Mouse (Mus musculus) stomach, postnatal 0 days (tissue): ENCODE data around the gene Mei1. TPM values are rescaled to one million over a fixed set of nuclear protein-coding genes. Genes with fewer than 3 reads are reported as not detected.
A peak's percentile ranks its signal among the peaks of the same experiment; 100 is the strongest.

Source experiments
- ATAC-seq: fragments of 200-750 bp; cut with Nextera tagmentation; 2 replicates; pipeline ENCODE4 v1.8.0; 2017; ENCODE audit not compliant: low FRiP score, low TSS enrichment
- DNase-seq: peaks from one replicate; pipeline ENCODE4 v3.0.0-alpha.2; 2016; ENCODE audit warnings: low spot score
- H3K27ac ChIP-seq: fragments of 300-500 bp; sonication (generic); replicated peaks from 2 replicates; pipeline ENCODE4 v1.5.1; 2014; ENCODE audit warnings: mild to moderate bottlenecking, control low read depth
- H3K27me3 ChIP-seq: fragments of 300-500 bp; sonication (generic); 2 replicates; pipeline ENCODE4 v1.6.1; 2014; ENCODE audit warnings: low read length; ENCODE audit not compliant: control insufficient read depth, insufficient read depth
- H3K36me3 ChIP-seq: fragments of 300-500 bp; sonication (generic); 2 replicates; pipeline ENCODE4 v1.6.1; 2014; ENCODE audit warnings: low read length, mixed read lengths; ENCODE audit not compliant: control insufficient read depth, insufficient read depth
- H3K4me1 ChIP-seq: fragments of 300-500 bp; sonication (generic); replicated peaks from 2 replicates; pipeline ENCODE4 v1.6.1; 2014; ENCODE audit warnings: antibody characterized with exemption; ENCODE audit not compliant: control insufficient read depth, insufficient read depth
- H3K4me2 ChIP-seq: fragments of 300-500 bp; sonication (generic); replicated peaks from 2 replicates; pipeline ENCODE4 v1.6.1; 2014; ENCODE audit warnings: low read depth, mild to moderate bottlenecking, control low read depth, moderate library complexity
- H3K4me3 ChIP-seq: fragments of 300-500 bp; sonication (generic); 2 replicates; pipeline ENCODE4 v1.5.1; 2014; ENCODE audit warnings: low read depth, low read length, control low read depth
- H3K9ac ChIP-seq: fragments of 300-500 bp; sonication (generic); 2 replicates; pipeline ENCODE4 v1.6.1; 2014; ENCODE audit warnings: mild to moderate bottlenecking, low read length, control low read depth, mixed read lengths
- H3K9me3 ChIP-seq: fragments of 300-500 bp; sonication (generic); 2 replicates; pipeline ENCODE4 v1.6.1; 2016; ENCODE audit warnings: low read length; ENCODE audit not compliant: control insufficient read depth
- CTCF ChIP-seq: IDR thresholded peaks from 2 replicates; pipeline ENCODE4 v1.5.1; 2016; ENCODE audit warnings: antibody characterized with exemption, low read depth, mild to moderate bottlenecking, moderate library complexity
- EP300 ChIP-seq: optimal IDR thresholded peaks from 2 replicates; pipeline ENCODE3; 2016; ENCODE audit warnings: antibody characterized with exemption
- WGBS: fragments of 180-500 bp; shearing (Covaris S2); extraction: QIAGEN DNeasy Blood & Tissue Kit; methylation state at CpG from one replicate; pipeline ENCODE4 v1.1.7; 2014; 5-methylcytosine and 5-hydroxymethylcytosine counted together
- polyA plus RNA-seq: library from polyadenylated mRNA; unstranded; fragments of >200 nt; fragmentation: Nextera tagmentation; extraction: Ambion mirVana; gene quantifications from 2 replicates; pipeline ENCODE4 v1.2.1, GENCODE M21; 2015

The Mei1 gene
- polyA plus RNA-seq, 1 experiment from 2014 or later = 0.02 TPM

DNA sequence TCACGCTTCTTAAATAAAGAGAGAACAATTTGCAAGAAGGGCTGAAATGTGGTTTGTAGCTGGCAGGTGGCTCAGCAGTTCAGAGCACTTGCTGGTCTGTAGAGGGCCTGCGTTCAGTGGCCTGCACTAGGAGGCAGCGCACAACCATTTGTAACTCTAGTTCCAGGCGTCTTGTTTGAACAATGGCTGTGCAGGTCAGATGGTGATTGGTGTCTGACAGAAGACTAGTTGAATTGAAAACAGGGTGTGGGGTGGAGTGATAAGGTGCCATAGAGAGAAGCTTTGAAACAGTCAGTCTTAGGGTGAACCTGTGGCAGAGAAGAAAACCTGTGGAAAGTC is 94.2 kb downstream of the Mei1 start:
- Histone ChIP-seq H3K4me3 (no peak overlapping the region), H3K9me3 (no peaks in the 10 kb centered on the region), H3K4me1 (peaks cover 14% of the 10 kb centered on the region), H3K4me2 (no peak overlapping the region; the same call in 1 of the 2 replicates), H3K27ac (peak overlapping the region; percentile 84), H3K36me3 (no peaks in the 10 kb centered on the region), H3K27me3 (no peaks in the 10 kb centered on the region), H3K9ac (no peak overlapping the region)
- WGBS = 34% methylated on average over 4 of the region's 4 CpGs
- ATAC-seq (peak; percentile 38), DNase-seq (peak; percentile 54)
- TF ChIP-seq CTCF (peak; percentile 30), EP300 (no peak)

DNA sequence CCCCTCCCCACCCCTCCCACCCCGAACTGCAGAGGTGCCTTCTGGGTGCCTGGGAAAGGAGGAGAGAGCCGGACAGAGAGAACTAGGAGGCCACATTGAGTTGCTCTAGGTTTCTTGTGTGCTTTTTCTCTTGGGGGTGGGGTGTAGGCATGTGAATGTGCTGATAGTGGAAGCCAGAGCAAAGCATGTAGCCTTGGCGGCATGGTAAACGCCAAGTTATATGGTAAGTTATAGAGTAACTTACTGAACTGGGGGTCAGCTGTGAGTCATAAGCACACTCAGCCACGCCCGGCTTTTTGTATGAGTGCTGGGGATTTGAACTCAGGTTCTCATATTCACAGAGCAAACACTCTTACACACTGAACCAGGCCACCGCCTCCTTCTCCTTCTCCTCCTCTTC is 94.7 kb downstream of the Mei1 start:
- Histone ChIP-seq H3K9ac (no peak overlapping the region), H3K9me3 (no peaks in the 10 kb centered on the region), H3K27ac (peak overlapping the region; percentile 84), H3K4me3 (no peak overlapping the region), H3K4me2 (no peak overlapping the region), H3K36me3 (no peaks in the 10 kb centered on the region), H3K27me3 (no peaks in the 10 kb centered on the region), H3K4me1 (peaks cover 14% of the 10 kb centered on the region)
- TF ChIP-seq CTCF (no peak), EP300 (no peak)
- peak; percentile 71 for ATAC-seq
- DNase-seq = peak; percentile 68
- 46% methylated on average over 7 of the region's 7 CpGs for WGBS

GRCm38 (mm10) chr15:82165332-82166239 is 95.8 kb downstream of the Mei1 start:
- Histone ChIP-seq H3K4me1 (peaks cover 12% of the 10 kb centered on the region), H3K9ac (no peak overlapping the region)
- TF ChIP-seq EP300 = no peak
- peak; percentile 93 for TF ChIP-seq CTCF

DNA sequence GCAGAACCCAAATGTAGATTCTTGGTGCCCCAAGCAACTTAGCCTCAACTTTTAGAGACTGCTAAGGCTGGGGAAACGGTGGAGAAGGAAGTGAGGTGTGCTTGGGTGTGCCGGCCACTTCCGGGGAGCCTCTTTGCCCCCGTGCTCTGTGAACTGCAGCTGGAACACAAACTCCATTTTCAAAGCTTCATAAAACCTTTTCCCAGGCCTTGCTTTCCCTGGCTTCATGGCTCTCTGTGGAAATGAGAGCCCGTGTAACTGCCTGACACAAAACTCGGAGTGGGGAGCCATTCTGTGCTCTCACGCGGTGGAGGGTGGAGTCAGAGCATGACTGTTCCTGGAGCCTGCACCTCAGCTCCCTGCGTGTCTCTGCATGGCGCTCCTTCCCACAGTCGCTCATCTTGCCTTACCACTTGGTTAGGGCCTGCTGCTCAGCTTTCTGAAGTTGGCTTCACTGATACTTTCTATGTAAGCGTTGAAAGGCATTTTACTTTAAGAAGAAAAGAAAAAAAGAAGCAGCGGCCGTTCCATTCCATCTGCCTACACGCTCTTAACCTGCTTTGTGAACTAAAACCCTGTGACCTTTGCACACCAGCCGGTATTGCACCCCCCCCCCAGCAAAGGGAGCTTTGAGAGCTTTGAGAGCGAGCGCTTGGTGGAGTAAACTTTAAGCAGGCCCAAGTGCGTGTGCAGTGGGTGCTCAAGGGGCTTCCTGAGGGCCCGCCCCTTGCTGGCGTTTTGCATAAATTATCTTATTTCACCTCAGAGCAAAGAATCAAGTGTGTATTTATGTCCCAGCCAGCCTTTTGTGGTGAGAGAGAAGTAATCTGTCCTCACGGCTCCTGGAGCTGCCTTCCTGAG is 96.7 kb downstream of the Mei1 start:
- no peak for TF ChIP-seq EP300
- TF ChIP-seq CTCF = no peak
- Histone ChIP-seq H3K9me3 (no peaks in the 10 kb centered on the region), H3K4me3 (no peak overlapping the region), H3K27me3 (no peaks in the 10 kb centered on the region), H3K36me3 (peaks cover 11% of the 10 kb centered on the region), H3K27ac (peak overlapping the region; percentile 88), H3K9ac (peak overlapping the region; percentile 27), H3K4me2 (peak overlapping the region; percentile 23), H3K4me1 (peaks cover 8% of the 10 kb centered on the region)
- no peak for ATAC-seq
- peak; percentile 55 for DNase-seq
- WGBS = 40% methylated on average over 22 of the region's 22 CpGs

More at GRCm38 (mm10) chr15:82165332-82166239, 95.8 kb downstream of the Mei1 start:
- Histone ChIP-seq H3K27ac (peak overlapping the region; percentile 88), H3K4me2 (no peak overlapping the region), H3K4me3 (no peak overlapping the region), H3K36me3 (peaks cover 6% of the 10 kb centered on the region; the same call in 1 of the 2 replicates), H3K27me3 (no peaks in the 10 kb centered on the region), H3K9me3 (no peaks in the 10 kb centered on the region)
- DNase-seq (peak; percentile 93), ATAC-seq (peak; percentile 73)
- 42% methylated on average over 8 of the region's 8 CpGs for WGBS

- no peak for ATAC-seq
- Histone ChIP-seq H3K4me1 (peaks cover 8% of the 10 kb centered on the region), H3K9me3 (no peaks in the 10 kb centered on the region), H3K9ac (peak overlapping the region; percentile 27), H3K27ac (peak overlapping the region; percentile 88), H3K36me3 (peaks cover 11% of the 10 kb centered on the region), H3K4me2 (0 out of 2 replicates have a peak overlapping the region, but pooled peaks have one; percentile 23), H3K4me3 (no peak overlapping the region), H3K27me3 (no peaks in the 10 kb centered on the region)
- WGBS = 51% methylated on average over 23 of the region's 23 CpGs
- no peak for TF ChIP-seq EP300
- TF ChIP-seq CTCF = no peak
- no peak for DNase-seq
Observed at GRCm38 (mm10) chr15:82167201-82168168, 97.7 kb downstream of the Mei1 start.
